ENCODE assay signal across 21 mouse cellular contexts in genomic region chr8:30735740-30736139, GRCm38 (mm10).
DNase-seq lines count a peak whose midpoint lies in the region; ATAC-seq and TF ChIP-seq lines count a peak whose summit lies in the region.
"Had no signal": no experiment of that assay in that cellular context is flagged by ENCODE, and none has a peak within 500 bp of the region (broad histone marks: within the 10 kb centered on the region; RNA-seq: fewer than 3 reads in every experiment).

No protein-coding gene starts in this region.

- no peaks in the 10 kb centered on the region for H3K36me3 ChIP-seq in hindbrain, embryonic 11.5 days (ENCODE audit: control insufficient read depth, insufficient read depth, low read length)
- no peaks in the 10 kb centered on the region for H3K36me3 ChIP-seq in hindbrain, embryonic 10.5 days
- H3K36me3 ChIP-seq in kidney, embryonic 14.5 days (ENCODE audit: control insufficient read depth, insufficient read depth, low read length): no peaks in the 10 kb centered on the region
- no peaks in the 10 kb centered on the region for H3K36me3 ChIP-seq in midbrain, postnatal 0 days (ENCODE audit: insufficient read depth, low read length)
- no peaks in the 10 kb centered on the region for H3K36me3 ChIP-seq in midbrain, embryonic 10.5 days
- H3K36me3 ChIP-seq: embryonic facial prominence, embryonic 13.5 days; forebrain, embryonic 12.5 days; heart, embryonic 10.5 days had no signal

- no peak for TF ChIP-seq CTCF in midbrain, postnatal 0 days (IDR thresholded peaks at IDR 0.05)

- ATAC-seq in hindbrain, embryonic 11.5 days (ENCODE audit: low FRiP score): 0 out of 2 replicates have a peak, but pooled peaks have one; percentile 6
- peak; percentile 65; the same call in 1 of the 2 replicates for ATAC-seq in kidney, embryonic 14.5 days (ENCODE audit: low FRiP score, low TSS enrichment)
- no peak for ATAC-seq in midbrain, postnatal 0 days (ENCODE audit: low FRiP score)
- ATAC-seq: activated CD4-positive, CD25-positive, alpha-beta regulatory T cell, adult 4 months; forebrain, embryonic 16.5 days; Patski had no signal

- no peaks in the 10 kb centered on the region for H3K27me3 ChIP-seq in hindbrain, embryonic 11.5 days (ENCODE audit: control insufficient read depth, insufficient read depth, low read length)
- no peaks in the 10 kb centered on the region for H3K27me3 ChIP-seq in hindbrain, embryonic 10.5 days (ENCODE audit: insufficient read depth, poor library complexity, severe bottlenecking)
- H3K27me3 ChIP-seq in kidney, embryonic 14.5 days (ENCODE audit: control insufficient read depth, insufficient read depth, low read length): no peaks in the 10 kb centered on the region
- H3K27me3 ChIP-seq in midbrain, postnatal 0 days (ENCODE audit: insufficient read depth, low read length): no peaks in the 10 kb centered on the region
- no peaks in the 10 kb centered on the region for H3K27me3 ChIP-seq in midbrain, embryonic 10.5 days (ENCODE audit: low read depth, poor library complexity, severe bottlenecking)
- H3K27me3 ChIP-seq: CH12.LX; embryonic facial prominence, embryonic 13.5 days; forebrain, embryonic 12.5 days; Patski had no signal

- peak; percentile 2 for DNase-seq in hindbrain, embryonic 11.5 days (ENCODE audit: low spot score)
- no peak for DNase-seq in hindbrain, embryonic 10.5 days (ENCODE audit: low spot score)
- no peak for DNase-seq in kidney, adult 11 months
- DNase-seq in midbrain, postnatal 0 days (ENCODE audit: low spot score): peak; percentile 14
- DNase-seq in midbrain, embryonic 10.5 days (ENCODE audit: low spot score): no peak
- peak; percentile 13 for DNase-seq in mesoderm, embryonic 11.5 days (ENCODE audit: low read depth, low spot score)
- DNase-seq: adrenal gland, postnatal 14 days; cerebellum, adult 18-20 months; cerebellum, adult 9-11 months; cerebellum, postnatal 36 days; gastrocnemius, postnatal 10 days; heart, adult 18-20 months; heart, postnatal 10 days had no signal

- no peak overlapping the region for H3K27ac ChIP-seq in hindbrain, embryonic 11.5 days (ENCODE audit: low read depth, low read length)
- no peak overlapping the region for H3K27ac ChIP-seq in hindbrain, embryonic 10.5 days
- no peak overlapping the region for H3K27ac ChIP-seq in kidney, embryonic 14.5 days (ENCODE audit: low read depth, low read length)
- no peak overlapping the region for H3K27ac ChIP-seq in midbrain, postnatal 0 days (ENCODE audit: low read depth, low read length)
- no peak overlapping the region for H3K27ac ChIP-seq in midbrain, embryonic 10.5 days (replicated peaks)
- H3K27ac ChIP-seq: embryonic facial prominence, embryonic 13.5 days; forebrain, embryonic 12.5 days; heart, embryonic 10.5 days had no signal

- no peaks in the 10 kb centered on the region for H3K9me3 ChIP-seq in hindbrain, embryonic 11.5 days (ENCODE audit: control insufficient read depth, low read length)
- H3K9me3 ChIP-seq in hindbrain, embryonic 10.5 days: no peaks in the 10 kb centered on the region
- H3K9me3 ChIP-seq in kidney, embryonic 14.5 days (ENCODE audit: control insufficient read depth, low read length): no peaks in the 10 kb centered on the region
- H3K9me3 ChIP-seq in midbrain, postnatal 0 days (ENCODE audit: low read length): no peaks in the 10 kb centered on the region
- no peaks in the 10 kb centered on the region for H3K9me3 ChIP-seq in midbrain, embryonic 10.5 days (replicated peaks)
- H3K9me3 ChIP-seq: embryonic facial prominence, embryonic 13.5 days; forebrain, embryonic 12.5 days; heart, embryonic 10.5 days had no signal

- no peaks in the 10 kb centered on the region for H3K4me1 ChIP-seq in hindbrain, embryonic 11.5 days (replicated peaks; ENCODE audit: control insufficient read depth, insufficient read depth, low read length)
- H3K4me1 ChIP-seq in hindbrain, embryonic 10.5 days (replicated peaks): peaks cover 16% of the 10 kb centered on the region; the same call in 1 of the 2 replicates
- no peaks in the 10 kb centered on the region for H3K4me1 ChIP-seq in kidney, embryonic 14.5 days (ENCODE audit: control insufficient read depth, insufficient read depth, low read length)
- no peaks in the 10 kb centered on the region for H3K4me1 ChIP-seq in midbrain, postnatal 0 days (ENCODE audit: insufficient read depth, low read length)
- peaks cover 6% of the 10 kb centered on the region for H3K4me1 ChIP-seq in midbrain, embryonic 10.5 days
- H3K4me1 ChIP-seq: embryonic facial prominence, embryonic 13.5 days; heart, embryonic 10.5 days had no signal

- 73% methylated on average over 10 of the region's 10 CpGs for WGBS in hindbrain, embryonic 11.5 days
- whole genome bisulfite sequencing in hindbrain, embryonic 10.5 days: 84% methylated on average over 10 of the region's 10 CpGs
- 25% methylated on average over 10 of the region's 10 CpGs for WGBS in kidney, embryonic 14.5 days
- 77% methylated on average over 10 of the region's 10 CpGs for WGBS in midbrain, postnatal 0 days
- WGBS in midbrain, embryonic 10.5 days: 87% methylated on average over 10 of the region's 10 CpGs

- no peak overlapping the region for H3K4me3 ChIP-seq in hindbrain, embryonic 11.5 days (ENCODE audit: low read depth, low read length)
- no peak overlapping the region for H3K4me3 ChIP-seq in hindbrain, embryonic 10.5 days
- H3K4me3 ChIP-seq in kidney, embryonic 14.5 days (ENCODE audit: low read length): no peak overlapping the region
- no peak overlapping the region for H3K4me3 ChIP-seq in midbrain, postnatal 0 days (ENCODE audit: low read depth, low read length)
- no peak overlapping the region for H3K4me3 ChIP-seq in midbrain, embryonic 10.5 days
- H3K4me3 ChIP-seq: embryonic facial prominence, embryonic 13.5 days; forebrain, embryonic 12.5 days; heart, embryonic 10.5 days had no signal

- H3K4me2 ChIP-seq in hindbrain, embryonic 11.5 days (replicated peaks; ENCODE audit: low read depth, low read length): no peak overlapping the region
- H3K4me2 ChIP-seq in kidney, embryonic 14.5 days (replicated peaks; ENCODE audit: low read depth, low read length): peak overlapping the region; percentile 30; the same call in 1 of the 2 replicates
- no peak overlapping the region for H3K4me2 ChIP-seq in midbrain, postnatal 0 days (ENCODE audit: low read depth, low read length, poor library complexity, severe bottlenecking)
- H3K4me2 ChIP-seq: forebrain, embryonic 12.5 days had no signal

- H3K9ac ChIP-seq in hindbrain, embryonic 11.5 days (ENCODE audit: low read depth, low read length): no peak overlapping the region
- H3K9ac ChIP-seq in kidney, embryonic 14.5 days (ENCODE audit: low read depth, low read length): no peak overlapping the region
- H3K9ac ChIP-seq in midbrain, postnatal 0 days (replicated peaks; ENCODE audit: low read length, poor library complexity, severe bottlenecking): no peak overlapping the region
- H3K9ac ChIP-seq: embryonic facial prominence, embryonic 13.5 days; forebrain, embryonic 12.5 days had no signal

Comparison
In these comparisons a context has a peak if more than half of its experiments do, and no peak if none do; other contexts are left out.
1. DNase-seq: peak in hindbrain, embryonic 11.5 days (single experiment), midbrain, postnatal 0 days (single experiment) and mesoderm, embryonic 11.5 days (single experiment); none in hindbrain, embryonic 10.5 days (single experiment), kidney, adult 11 months (single experiment) and midbrain, embryonic 10.5 days (single experiment).